Mouse (Mus musculus): ENCODE measurements around the gene Tmem132d. TPM values are rescaled to one million over a fixed set of nuclear protein-coding genes. Genes with fewer than 3 reads are reported as not detected.

Tmem132d gene
- polyA plus RNA-seq, 1 experiment from 2014 or later, result not detected

DNA sequence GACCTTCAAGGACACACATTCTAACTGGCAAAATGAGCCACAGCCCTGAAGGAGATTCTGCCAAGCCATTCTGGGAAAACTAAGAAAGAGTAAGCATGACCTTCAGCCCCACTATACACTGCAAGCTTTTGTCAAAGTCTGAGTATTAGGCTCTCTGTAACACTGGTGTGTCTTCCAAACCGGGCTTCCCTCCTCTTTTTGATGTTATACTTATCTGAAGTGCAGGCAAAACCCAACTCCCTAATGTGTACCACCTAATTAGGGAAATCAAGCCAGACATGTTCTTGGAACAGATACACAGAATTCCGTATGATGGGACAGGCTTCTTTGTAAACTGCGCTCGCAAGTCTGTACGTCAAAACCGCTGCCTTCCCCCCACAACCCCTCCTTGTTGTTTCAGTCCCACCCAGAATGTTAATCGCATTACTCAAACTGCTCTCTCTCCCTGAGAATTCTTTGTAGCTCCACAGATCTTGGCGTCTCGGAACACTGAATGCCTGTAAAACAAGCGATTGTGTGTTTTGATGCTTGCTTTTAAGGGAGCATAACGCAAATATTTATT is 14.6 kb downstream of the Tmem132d start:
- no peaks in the 10 kb centered on the region for H3K36me3 ChIP-seq (ENCODE audit: control insufficient read depth, insufficient read depth)
- H3K9ac ChIP-seq (ENCODE audit: low read depth, low read length), result no peak overlapping the region
- no peak overlapping the region for H3K4me3 ChIP-seq (ENCODE audit: low read depth, low read length)
- no peak for TF ChIP-seq CTCF (IDR thresholded peaks at IDR 0.05; ENCODE audit: low read depth)
- no peaks in the 10 kb centered on the region for H3K4me1 ChIP-seq (replicated peaks; ENCODE audit: control insufficient read depth, insufficient read depth, low read length)
- ATAC-seq, result no peak
- H3K4me2 ChIP-seq (replicated peaks; ENCODE audit: low read depth), result no peak overlapping the region
- H3K27ac ChIP-seq (ENCODE audit: low read depth, low read length), result no peak overlapping the region
- H3K9me3 ChIP-seq (ENCODE audit: control insufficient read depth), result no peaks in the 10 kb centered on the region
- 69% methylated on average over 11 of the region's 11 CpGs for WGBS
- no peaks in the 10 kb centered on the region for H3K27me3 ChIP-seq (replicated peaks; ENCODE audit: control insufficient read depth, insufficient read depth, low read length)

DNA sequence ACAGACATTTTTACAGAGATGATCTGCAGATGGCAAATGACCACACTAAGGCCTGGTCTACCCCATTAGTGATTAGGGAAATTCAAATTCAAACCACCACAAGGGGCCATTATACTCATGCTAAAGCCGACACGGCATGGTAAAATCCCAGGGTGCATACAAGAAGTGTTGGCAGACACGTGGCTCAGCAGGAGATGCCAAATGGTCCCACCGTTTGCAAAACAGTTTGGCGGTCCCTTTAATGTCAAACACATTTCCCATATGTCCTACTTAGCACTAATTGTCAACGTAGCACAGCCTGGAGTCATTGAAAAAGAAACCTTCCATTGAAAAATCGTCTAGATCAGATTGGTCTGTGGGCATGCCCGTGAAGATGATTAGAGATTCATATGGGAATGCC is 18.8 kb downstream of the Tmem132d start:
- Histone ChIP-seq H3K27me3 (replicated peaks; ENCODE audit: control insufficient read depth, insufficient read depth, low read length) (no peaks in the 10 kb centered on the region), H3K36me3 (ENCODE audit: control insufficient read depth, insufficient read depth) (no peaks in the 10 kb centered on the region), H3K27ac (ENCODE audit: low read depth, low read length) (no peak overlapping the region), H3K9me3 (ENCODE audit: control insufficient read depth) (no peaks in the 10 kb centered on the region), H3K4me1 (replicated peaks; ENCODE audit: control insufficient read depth, insufficient read depth, low read length) (no peaks in the 10 kb centered on the region), H3K4me3 (ENCODE audit: low read depth, low read length) (no peak overlapping the region), H3K9ac (ENCODE audit: low read depth, low read length) (no peak overlapping the region), H3K4me2 (replicated peaks; ENCODE audit: low read depth) (no peak overlapping the region)
- TF ChIP-seq CTCF (IDR thresholded peaks at IDR 0.05; ENCODE audit: low read depth), result no peak
- ATAC-seq, result no peak
- 72% methylated on average over 8 of the region's 8 CpGs for WGBS

DNA sequence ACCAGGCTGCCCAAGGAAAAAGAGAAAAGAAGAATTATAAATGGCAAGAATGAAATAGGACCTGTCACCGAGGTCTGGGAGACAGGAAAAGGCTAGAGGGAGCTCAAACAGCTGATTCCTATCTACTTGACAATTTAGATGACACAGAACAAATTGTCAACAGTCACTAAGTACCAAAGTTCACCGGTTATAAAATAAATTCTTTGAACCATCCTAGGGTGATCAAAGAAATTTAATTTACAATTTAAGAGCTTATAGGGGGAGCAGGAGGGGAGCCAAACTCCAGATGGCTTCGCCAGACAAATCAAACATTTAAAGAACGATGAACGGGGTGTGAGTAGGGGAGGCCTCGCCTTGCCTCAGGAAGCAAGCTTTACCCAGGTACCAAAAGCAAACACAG is 20.6 kb downstream of the Tmem132d start:
- no peaks in the 10 kb centered on the region for H3K27me3 ChIP-seq (replicated peaks; ENCODE audit: control insufficient read depth, insufficient read depth, low read length)
- H3K4me3 ChIP-seq (ENCODE audit: low read depth, low read length), result no peak overlapping the region
- no peak overlapping the region for H3K4me2 ChIP-seq (replicated peaks; ENCODE audit: low read depth)
- H3K27ac ChIP-seq (ENCODE audit: low read depth, low read length), result no peak overlapping the region
- TF ChIP-seq CTCF (IDR thresholded peaks at IDR 0.05; ENCODE audit: low read depth), result no peak
- whole genome bisulfite sequencing, result 27% methylated on average over 6 of the region's 6 CpGs
- H3K36me3 ChIP-seq (ENCODE audit: control insufficient read depth, insufficient read depth), result no peaks in the 10 kb centered on the region
- no peak for ATAC-seq
- H3K9me3 ChIP-seq (ENCODE audit: control insufficient read depth), result no peaks in the 10 kb centered on the region
- no peak overlapping the region for H3K9ac ChIP-seq (ENCODE audit: low read depth, low read length)
- H3K4me1 ChIP-seq (replicated peaks; ENCODE audit: control insufficient read depth, insufficient read depth, low read length), result no peaks in the 10 kb centered on the region

DNA sequence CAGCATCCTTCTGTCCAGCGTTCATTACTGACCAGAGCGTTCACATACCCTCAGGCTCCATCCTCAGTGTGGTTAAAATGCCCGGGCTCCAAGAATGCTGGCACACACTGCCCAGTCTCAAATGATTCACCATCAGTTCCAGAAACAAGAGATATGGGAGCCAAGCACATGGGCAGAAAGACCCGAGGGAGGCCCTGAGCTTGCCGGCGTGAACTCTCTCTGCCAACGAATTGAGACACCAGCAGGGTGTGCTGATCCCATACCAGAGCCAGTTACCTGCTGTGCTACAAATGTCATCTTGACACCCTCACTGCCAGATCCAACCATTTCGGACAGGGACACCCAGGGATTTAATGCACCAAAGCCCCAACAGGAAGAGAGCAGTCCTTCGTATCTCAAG is 25.3 kb downstream of the Tmem132d start:
- no peak overlapping the region for H3K27ac ChIP-seq (ENCODE audit: low read depth, low read length)
- no peak for ATAC-seq
- no peak for TF ChIP-seq CTCF (IDR thresholded peaks at IDR 0.05; ENCODE audit: low read depth)
- WGBS, result 80% methylated on average over 9 of the region's 9 CpGs
- no peak overlapping the region for H3K4me2 ChIP-seq (replicated peaks; ENCODE audit: low read depth)
- H3K9me3 ChIP-seq (ENCODE audit: control insufficient read depth), result 0 out of 2 replicates have a peak, but pooled peaks cover 4% of the 10 kb centered on the region
- no peak overlapping the region for H3K9ac ChIP-seq (ENCODE audit: low read depth, low read length)
- no peaks in the 10 kb centered on the region for H3K36me3 ChIP-seq (ENCODE audit: control insufficient read depth, insufficient read depth)
- no peaks in the 10 kb centered on the region for H3K4me1 ChIP-seq (replicated peaks; ENCODE audit: control insufficient read depth, insufficient read depth, low read length)
- H3K27me3 ChIP-seq (replicated peaks; ENCODE audit: control insufficient read depth, insufficient read depth, low read length), result no peaks in the 10 kb centered on the region
- H3K4me3 ChIP-seq (ENCODE audit: low read depth, low read length), result no peak overlapping the region

DNA sequence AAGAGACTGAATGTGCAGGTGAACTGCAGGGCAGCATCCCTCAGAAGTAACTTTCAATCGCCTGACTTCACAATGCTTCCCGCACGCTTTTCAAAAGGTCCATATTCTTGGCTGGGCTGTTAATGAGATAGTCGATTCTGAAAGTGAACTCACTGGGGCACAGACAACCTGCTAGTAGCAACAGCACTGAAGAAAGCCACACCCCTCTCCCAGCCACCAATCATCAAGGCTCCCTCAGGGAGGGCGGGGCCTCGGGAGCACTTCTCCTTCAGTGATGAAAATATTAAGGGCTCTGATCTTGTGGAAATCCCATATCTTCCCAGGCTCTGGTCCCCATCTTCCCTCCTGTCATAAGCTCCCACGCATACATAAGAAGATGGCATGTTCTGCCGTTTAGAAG is 27.8 kb downstream of the Tmem132d start:
- Histone ChIP-seq H3K36me3 (ENCODE audit: control insufficient read depth, insufficient read depth) (no peaks in the 10 kb centered on the region), H3K4me3 (ENCODE audit: low read depth, low read length) (no peak overlapping the region), H3K4me2 (replicated peaks; ENCODE audit: low read depth) (no peak overlapping the region), H3K27ac (ENCODE audit: low read depth, low read length) (no peak overlapping the region), H3K4me1 (replicated peaks; ENCODE audit: control insufficient read depth, insufficient read depth, low read length) (no peaks in the 10 kb centered on the region), H3K9ac (ENCODE audit: low read depth, low read length) (no peak overlapping the region), H3K27me3 (replicated peaks; ENCODE audit: control insufficient read depth, insufficient read depth, low read length) (no peaks in the 10 kb centered on the region), H3K9me3 (ENCODE audit: control insufficient read depth) (0 out of 2 replicates have a peak, but pooled peaks cover 4% of the 10 kb centered on the region)
- WGBS, result 90% methylated on average over 8 of the region's 8 CpGs
- ATAC-seq, result no peak
- TF ChIP-seq CTCF (IDR thresholded peaks at IDR 0.05; ENCODE audit: low read depth), result no peak

DNA sequence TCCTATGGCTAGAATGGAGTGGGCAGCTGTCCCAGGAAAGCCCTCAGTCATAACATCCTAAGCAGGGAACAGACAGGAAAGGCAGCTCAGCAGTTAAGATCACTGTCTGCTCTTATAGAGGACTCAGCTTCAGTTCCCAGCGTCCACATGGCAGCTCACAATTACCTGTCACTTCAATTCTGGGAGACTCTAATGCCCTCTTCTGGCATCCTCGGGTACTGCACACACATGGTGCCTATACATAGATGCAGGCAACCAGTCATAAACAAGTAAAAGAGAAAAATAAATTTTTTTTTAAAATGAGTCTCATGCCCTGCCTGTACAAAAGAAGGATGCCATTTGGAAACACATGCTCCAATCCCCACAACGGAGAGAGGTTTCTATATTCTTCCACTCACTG is 28.7 kb downstream of the Tmem132d start:
- Histone ChIP-seq H3K4me3 (ENCODE audit: low read depth, low read length) (no peak overlapping the region), H3K9me3 (ENCODE audit: control insufficient read depth) (0 out of 2 replicates have a peak, but pooled peaks cover 4% of the 10 kb centered on the region), H3K27me3 (replicated peaks; ENCODE audit: control insufficient read depth, insufficient read depth, low read length) (no peaks in the 10 kb centered on the region), H3K27ac (ENCODE audit: low read depth, low read length) (no peak overlapping the region), H3K4me1 (replicated peaks; ENCODE audit: control insufficient read depth, insufficient read depth, low read length) (no peaks in the 10 kb centered on the region), H3K36me3 (ENCODE audit: control insufficient read depth, insufficient read depth) (no peaks in the 10 kb centered on the region), H3K9ac (ENCODE audit: low read depth, low read length) (no peak overlapping the region), H3K4me2 (replicated peaks; ENCODE audit: low read depth) (no peak overlapping the region)
- no peak for ATAC-seq
- no peak for TF ChIP-seq CTCF (IDR thresholded peaks at IDR 0.05; ENCODE audit: low read depth)
- WGBS, result 89% methylated on average over 3 of the region's 3 CpGs

DNA sequence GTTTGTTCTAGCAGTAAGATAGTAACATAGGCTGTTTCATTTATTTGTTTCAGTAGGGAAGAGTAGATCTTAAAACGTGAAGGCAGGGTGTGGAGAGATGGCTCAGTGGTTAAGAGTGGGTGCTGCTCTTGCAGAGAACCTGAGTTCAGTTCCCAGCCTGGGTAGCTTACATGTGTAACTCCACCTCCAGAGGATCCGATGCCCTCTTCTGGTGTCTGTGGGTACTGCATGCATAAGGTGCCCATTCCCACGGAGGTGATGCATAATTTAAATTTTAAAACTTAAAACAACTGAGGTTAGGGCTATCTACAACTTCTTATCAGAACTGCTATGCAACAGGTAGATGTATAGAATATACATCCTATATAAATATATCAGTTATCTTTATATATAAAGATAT is 40.5 kb downstream of the Tmem132d start:
- no peak overlapping the region for H3K4me3 ChIP-seq (ENCODE audit: low read depth, low read length)
- H3K4me2 ChIP-seq (replicated peaks; ENCODE audit: low read depth), result no peak overlapping the region
- no peaks in the 10 kb centered on the region for H3K9me3 ChIP-seq (ENCODE audit: control insufficient read depth)
- no peaks in the 10 kb centered on the region for H3K36me3 ChIP-seq (ENCODE audit: control insufficient read depth, insufficient read depth)
- H3K27me3 ChIP-seq (replicated peaks; ENCODE audit: control insufficient read depth, insufficient read depth, low read length), result no peaks in the 10 kb centered on the region
- H3K27ac ChIP-seq (ENCODE audit: low read depth, low read length), result no peak overlapping the region
- no peak for TF ChIP-seq CTCF (IDR thresholded peaks at IDR 0.05; ENCODE audit: low read depth)
- 78% methylated on average over 3 of the region's 3 CpGs for WGBS
- no peaks in the 10 kb centered on the region for H3K4me1 ChIP-seq (replicated peaks; ENCODE audit: control insufficient read depth, insufficient read depth, low read length)
- ATAC-seq, result no peak
- no peak overlapping the region for H3K9ac ChIP-seq (ENCODE audit: low read depth, low read length)

Data from intestine, postnatal 0 days (tissue).